Mouse (Mus musculus): ENCODE results near the gene Hist1h1e. TPM values are rescaled to one million over a fixed set of nuclear protein-coding genes. Genes with fewer than 3 reads are reported as not detected.
"Not testable (repeated sequence)": the region's sequence is repeated elsewhere in the genome, so short reads cannot be mapped to it uniquely, and the experiment has no call there.

The Hist1h1e gene
- polyA plus RNA-seq (2021), result 1.6 TPM

GRCm38 (mm10) chr13:23622175-23622671 is at the start of gene Hist1h1e:
Hist1h1e (minus strand) TSS chr13:23622558.
- ATAC-seq, result peak; percentile 83
- in situ Hi-C loops (cut with MboI; ENCODE audit: low pct_unique_long_range_greater_than_20kb), result loop anchor here (10.0 kb wide), 1 partner anchor 113 kb away; the partner anchor contains the start of gene Hist1h1c
- ChIA-PET POLR2A (interaction anchor here (0.9 to 1.7 kb wide), 5 partner anchors 40 to 128 kb away, joined by 3 to 7 read pairs (median 5); no protein-coding TSS in a partner anchor), CTCF (interaction anchor here (1.2 to 1.7 kb wide), 3 partner anchors 8 to 79 kb away, joined by 3 to 5 read pairs (median 4); no protein-coding TSS in a partner anchor)
- peak; percentile 67 for DNase-seq (ENCODE audit: low read depth, low spot score)
- H3K27me3 ChIP-seq, result not testable (repeated sequence)

- CTCF ChIA-PET, result interaction anchor here (1.2 to 2.1 kb wide), 2 partner anchors 18 to 31 kb away, joined by 3 to 5 read pairs; no protein-coding TSS in a partner anchor
- ATAC-seq, result no peak
- TF ChIP-seq CTCF (IDR thresholded peaks at IDR 0.05), result no peak
- no peaks in the 10 kb centered on the region for H3K27me3 ChIP-seq
- POLR2A ChIA-PET, result no interaction called here
- in situ Hi-C loops (cut with MboI; ENCODE audit: low pct_unique_long_range_greater_than_20kb), result no loop called here
- DNase-seq (ENCODE audit: low read depth, low spot score), result no peak
Measured at GRCm38 (mm10) chr13:23662536-23662935, 40.2 kb upstream of the Hist1h1e start.

GRCm38 (mm10) chr13:23659636-23660366 is 37.4 kb upstream of the Hist1h1e start:
- H3K27me3 ChIP-seq, result no peaks in the 10 kb centered on the region
- in situ Hi-C loops (cut with MboI; ENCODE audit: low pct_unique_long_range_greater_than_20kb), result no loop called here
- peak; percentile 84 for ATAC-seq
- CTCF ChIA-PET, result interaction anchor here (1.6 to 2.3 kb wide), 2 partner anchors 14 to 27 kb away, joined by 4 to 8 read pairs; no protein-coding TSS in a partner anchor
- POLR2A ChIA-PET, result interaction anchor here (0.8 kb wide), 1 partner anchor 29 kb away, joined by 3 read pairs; no protein-coding TSS in a partner anchor
- TF ChIP-seq CTCF (IDR thresholded peaks at IDR 0.05), result no peak
- no peak for DNase-seq (ENCODE audit: low read depth, low spot score)

- TF ChIP-seq CTCF (IDR thresholded peaks at IDR 0.05), result peak; percentile 85
- ChIA-PET CTCF (interaction anchor here (0.7 to 2.5 kb wide), 6 partner anchors 9 to 66 kb away, joined by 4 to 13 read pairs (median 4); partner anchors contain the start of genes Hist1h1t and Hist1h4c), POLR2A (interaction anchor here (1.2 to 2.0 kb wide), 3 partner anchors 29 to 67 kb away, joined by 3 to 8 read pairs (median 6); partner anchors contain the start of genes Hist1h2ac, Hist1h2bc and Hist1h4c)
- in situ Hi-C loops (cut with MboI; ENCODE audit: low pct_unique_long_range_greater_than_20kb), result loop anchor here (10.0 kb wide), 1 partner anchor 54 kb away; the partner anchor contains the start of genes Hist1h2ac and Hist1h2bc
- DNase-seq (ENCODE audit: low read depth, low spot score) (peak; percentile 13), ATAC-seq (peak; percentile 79)
- peaks cover 24% of the 10 kb centered on the region for H3K27me3 ChIP-seq
Measured at GRCm38 (mm10) chr13:23630653-23631052, 8.3 kb upstream of the Hist1h1e start.

DNA sequence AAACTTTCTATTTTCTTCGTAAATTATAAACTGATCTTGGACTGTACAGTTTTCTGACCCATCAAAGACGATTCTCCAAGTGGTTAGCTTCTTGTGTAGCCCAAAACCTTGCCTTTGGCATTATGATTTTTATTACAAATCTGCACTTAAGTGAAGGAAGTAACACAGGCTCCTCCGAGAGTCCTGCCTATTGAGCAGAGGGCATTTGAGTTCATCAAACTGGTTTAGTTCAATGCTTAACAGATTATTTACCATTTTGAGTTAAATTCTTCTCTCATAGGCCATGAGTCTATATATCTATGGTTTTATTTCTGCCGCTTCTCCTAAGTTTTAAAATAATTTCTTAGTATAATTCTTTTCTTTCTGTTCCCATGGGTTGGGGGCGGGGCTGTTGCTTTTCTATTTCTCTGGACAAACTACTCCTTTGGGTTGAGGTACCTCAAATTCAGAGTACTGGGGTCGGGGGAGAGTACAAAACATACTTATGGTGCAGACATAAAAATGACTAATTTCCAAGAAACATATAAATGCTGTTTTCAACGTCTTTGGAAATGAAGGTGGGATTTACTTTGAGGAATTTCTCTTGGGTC is 598 bp upstream of the Hist1h1e start:
- ChIA-PET CTCF (interaction anchor here (1.7 kb wide), 1 partner anchor 67 kb away, joined by 5 read pairs; no protein-coding TSS in a partner anchor), POLR2A (interaction anchor here (0.9 to 1.7 kb wide), 3 partner anchors 41 to 62 kb away, joined by 3 to 5 read pairs (median 5); no protein-coding TSS in a partner anchor)
- TF ChIP-seq CTCF (IDR thresholded peaks at IDR 0.05), result no peak
- H3K27me3 ChIP-seq, result peaks cover 12% of the 10 kb centered on the region
- in situ Hi-C loops (cut with MboI; ENCODE audit: low pct_unique_long_range_greater_than_20kb), result loop anchor here (10.0 kb wide), 1 partner anchor 112 kb away; the partner anchor contains the start of gene Hist1h1c
- ATAC-seq (no peak), DNase-seq (ENCODE audit: low read depth, low spot score) (no peak)

DNA sequence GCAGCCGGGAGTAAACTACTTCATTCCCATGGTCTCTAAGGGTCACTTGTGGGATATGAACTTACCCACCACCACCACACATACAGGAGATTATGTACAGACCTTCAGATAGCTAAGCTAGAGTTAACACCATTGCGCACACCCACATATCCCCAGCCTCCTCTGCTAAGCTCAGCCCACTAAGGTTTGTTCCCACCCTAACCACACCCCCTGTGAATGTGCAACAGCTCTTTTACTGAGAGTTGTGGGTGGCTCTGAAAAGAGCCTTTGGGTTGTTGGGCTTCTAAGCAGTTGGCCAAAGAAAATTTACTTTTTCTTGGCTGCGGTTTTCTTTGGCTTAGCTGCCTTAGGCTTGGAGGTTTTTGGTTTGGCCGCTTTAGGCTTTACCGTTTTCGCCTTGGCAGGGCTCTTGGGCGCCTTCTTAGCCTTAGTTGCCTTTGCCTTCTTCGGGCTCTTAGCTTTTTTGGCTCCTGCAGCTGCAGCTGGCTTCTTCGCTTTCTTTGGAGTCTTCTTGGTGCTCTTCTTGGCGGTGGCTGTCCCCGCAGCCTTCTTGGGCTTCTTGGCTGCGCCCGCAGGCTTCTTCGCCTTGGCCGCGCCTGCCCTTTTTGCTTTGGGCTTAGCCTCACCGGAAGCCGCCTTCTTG is 705 bp downstream of the Hist1h1e start:
- CTCF ChIA-PET, result interaction anchor here (0.7 to 1.7 kb wide), 7 partner anchors 9 to 79 kb away, joined by 3 to 5 read pairs (median 3); no protein-coding TSS in a partner anchor
- peak; percentile 61 for ATAC-seq
- peaks cover 4% of the 10 kb centered on the region for H3K27me3 ChIP-seq
- peak; percentile 27 for DNase-seq (ENCODE audit: low read depth, low spot score)
- in situ Hi-C loops (cut with MboI; ENCODE audit: low pct_unique_long_range_greater_than_20kb), result loop anchor here (10.0 kb wide), 1 partner anchor 113 kb away; the partner anchor contains the start of gene Hist1h1c
- TF ChIP-seq CTCF (IDR thresholded peaks at IDR 0.05), result no peak
- POLR2A ChIA-PET, result interaction anchor here (1.0 to 2.0 kb wide), 5 partner anchors 12 to 128 kb away, joined by 3 to 7 read pairs (median 5); no protein-coding TSS in a partner anchor

DNA sequence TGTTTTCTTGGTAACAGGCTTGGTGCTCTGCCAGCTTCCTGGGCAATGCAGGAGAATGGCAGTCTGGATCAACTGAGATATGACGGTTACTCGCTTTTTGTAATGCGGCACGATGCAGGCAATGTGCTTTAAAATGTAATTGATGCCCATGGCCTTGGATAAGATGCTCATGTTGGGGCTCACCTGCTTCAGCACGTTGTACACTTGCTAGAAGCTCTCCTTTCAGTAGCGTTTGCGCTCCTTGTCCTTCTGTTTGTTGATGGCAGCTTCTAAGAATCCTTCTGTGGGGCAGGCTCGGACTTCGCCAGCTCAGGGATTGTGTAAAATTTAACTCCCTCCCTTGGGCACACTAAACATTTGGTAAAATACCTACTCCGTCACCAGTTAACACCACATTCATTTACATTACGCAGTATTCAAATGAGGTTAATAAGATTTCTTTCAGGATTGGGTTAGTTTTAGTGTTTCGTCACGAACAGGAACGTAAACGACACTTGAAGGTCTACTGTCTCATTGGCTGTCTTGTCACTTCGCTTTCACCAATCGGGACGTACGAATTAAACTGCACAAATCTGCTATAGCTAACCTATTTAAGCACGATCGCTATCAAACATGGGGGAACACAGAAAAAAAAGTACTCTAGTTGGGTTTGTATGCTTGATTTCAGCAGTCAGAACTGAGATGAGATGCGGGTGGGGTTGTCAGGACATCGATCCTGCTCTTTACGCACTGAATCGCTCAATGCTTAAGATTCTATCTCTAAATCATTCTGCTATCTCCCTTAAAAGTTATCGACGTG is 1.4 kb downstream of the Hist1h1e start, which contains the start of gene Hist1h2be:
TSS of gene Hist1h2be (minus strand) at position 392 of the 799 bp plus-strand sequence.
- ATAC-seq (peak; percentile 73), DNase-seq (ENCODE audit: low read depth, low spot score) (peak; percentile 81)
- no peaks in the 10 kb centered on the region for H3K27me3 ChIP-seq
- no peak for TF ChIP-seq CTCF (IDR thresholded peaks at IDR 0.05)
- ChIA-PET CTCF (interaction anchor here (0.7 to 1.7 kb wide), 7 partner anchors 10 to 80 kb away, joined by 3 to 5 read pairs (median 3); no protein-coding TSS in a partner anchor), POLR2A (interaction anchor here (0.8 to 2.0 kb wide), 6 partner anchors 11 to 129 kb away, joined by 3 to 7 read pairs (median 4); no protein-coding TSS in a partner anchor)
- in situ Hi-C loops (cut with MboI; ENCODE audit: low pct_unique_long_range_greater_than_20kb), result loop anchor here (10.0 kb wide), 1 partner anchor 114 kb away; the partner anchor contains the start of gene Hist1h1c

DNA sequence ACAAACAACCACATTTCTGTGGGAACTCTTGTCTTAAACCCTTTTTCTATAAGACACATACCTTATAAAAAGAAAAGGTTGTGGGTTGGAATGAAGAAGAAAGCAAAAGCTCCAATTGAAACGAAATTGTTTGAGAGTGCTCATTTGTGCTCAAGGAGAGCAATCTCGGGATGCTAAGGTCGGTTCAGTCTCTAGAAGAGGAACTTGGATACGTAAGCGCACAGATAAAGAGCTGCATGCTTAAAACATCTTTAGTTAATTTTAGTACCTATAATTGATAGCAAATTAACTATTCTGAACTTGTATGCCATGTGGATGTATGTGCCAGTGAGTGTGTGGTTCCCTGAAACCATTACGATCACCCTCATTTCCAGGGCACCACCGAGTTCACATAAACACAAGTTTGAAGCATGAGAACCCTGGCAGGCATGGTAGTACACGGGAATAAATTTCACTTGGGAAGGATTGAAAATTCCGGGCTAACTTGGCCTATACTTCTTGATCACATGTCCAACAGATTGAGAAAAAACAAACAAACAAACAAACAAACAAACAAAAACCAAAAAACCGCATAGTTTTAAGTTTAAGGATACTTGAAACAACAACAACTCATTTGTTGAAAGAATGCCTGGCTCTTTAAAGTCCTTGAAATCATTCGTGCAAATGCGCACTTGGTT is 2.2 kb downstream of the Hist1h1e start:
- CTCF ChIA-PET, result interaction anchor here (1.3 to 1.4 kb wide), 4 partner anchors 10 to 37 kb away, joined by 3 to 4 read pairs (median 4); no protein-coding TSS in a partner anchor
- ATAC-seq (no peak), DNase-seq (ENCODE audit: low read depth, low spot score) (no peak)

More for the DNA sequence above, 2.2 kb downstream of the Hist1h1e start:
- POLR2A ChIA-PET, result interaction anchor here (0.8 to 2.0 kb wide), 2 partner anchors 11 to 36 kb away, joined by 4 to 7 read pairs; no protein-coding TSS in a partner anchor
- H3K27me3 ChIP-seq, result no peaks in the 10 kb centered on the region
- no peak for TF ChIP-seq CTCF (IDR thresholded peaks at IDR 0.05)
- in situ Hi-C loops (cut with MboI; ENCODE audit: low pct_unique_long_range_greater_than_20kb), result loop anchor here (10.0 kb wide), 1 partner anchor 115 kb away; the partner anchor contains the start of gene Hist1h1c

Measured in Patski (cell line).